In the genomic region with DNA sequence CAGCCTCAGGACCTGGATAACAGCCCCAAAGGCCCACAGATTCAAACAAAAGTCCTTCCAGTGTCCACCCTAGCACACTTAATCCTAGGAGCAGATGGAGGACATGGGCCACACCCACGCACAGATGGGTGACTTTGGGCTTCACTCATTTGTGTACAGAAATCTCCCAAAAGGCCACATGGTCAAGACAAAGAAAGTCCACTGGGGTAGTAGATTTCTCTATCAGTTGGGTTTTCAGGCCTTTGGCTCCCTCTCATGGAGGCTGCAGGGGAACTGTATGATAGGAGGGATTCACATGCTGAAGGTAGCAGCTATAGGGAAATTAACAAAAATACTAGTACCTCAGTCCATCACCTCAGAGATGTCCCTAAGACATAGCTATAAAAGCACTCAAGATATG, we compare ENCODE assay signal across 9 mouse cellular contexts. TPM values are rescaled to one million over a fixed set of nuclear protein-coding genes. Genes with fewer than 3 reads are reported as not detected.
DNase-seq lines count a peak whose midpoint lies in the region; ATAC-seq and TF ChIP-seq lines count a peak whose summit lies in the region.
"Had no signal": no experiment of that assay in that cellular context is flagged by ENCODE, and none has a peak within 500 bp of the region (broad histone marks: within the 10 kb centered on the region; RNA-seq: fewer than 3 reads in every experiment).

No protein-coding gene starts in this region.

- H3K27ac ChIP-seq in kidney, adult 2 months (ENCODE audit: insufficient read depth, low read depth, low read length) = no peak overlapping the region
- no peak overlapping the region for H3K27ac ChIP-seq in kidney, embryonic 14.5 days (ENCODE audit: low read depth, low read length)
- no peak overlapping the region for H3K27ac ChIP-seq in hindbrain, postnatal 0 days
- H3K27ac ChIP-seq in forebrain, embryonic 12.5 days = no peak overlapping the region

- TF ChIP-seq POLR2A in kidney, adult 2 months (IDR thresholded peaks at IDR 0.05; ENCODE audit: low read depth, low read length) = no peak

- H3K9ac ChIP-seq in kidney, embryonic 14.5 days (ENCODE audit: low read depth, low read length) = no peak overlapping the region
- H3K9ac ChIP-seq in hindbrain, postnatal 0 days (replicated peaks; ENCODE audit: low read length) = no peak overlapping the region
- no peak overlapping the region for H3K9ac ChIP-seq in forebrain, embryonic 12.5 days

- TF ChIP-seq CTCF in kidney, adult 2 months (conservative IDR thresholded peaks at IDR 0.05; ENCODE audit: insufficient read depth, insufficient read length, low read depth, low read length) = no peak; the same call in 1 of the 2 replicates
- TF ChIP-seq CTCF in hindbrain, postnatal 0 days (IDR thresholded peaks at IDR 0.05; ENCODE audit: low read depth) = peak; percentile 80

- ATAC-seq in kidney, embryonic 14.5 days (ENCODE audit: low FRiP score, low TSS enrichment) = no peak
- ATAC-seq in hindbrain, postnatal 0 days = peak; percentile 80
- ATAC-seq in forebrain, embryonic 12.5 days (ENCODE audit: low FRiP score) = no peak

- H3K4me2 ChIP-seq in kidney, embryonic 14.5 days (replicated peaks; ENCODE audit: low read depth, low read length) = no peak overlapping the region
- H3K4me2 ChIP-seq in hindbrain, postnatal 0 days (ENCODE audit: low read depth, low read length) = no peak overlapping the region
- no peak overlapping the region for H3K4me2 ChIP-seq in forebrain, embryonic 12.5 days

- no peaks in the 10 kb centered on the region for H3K9me3 ChIP-seq in kidney, embryonic 14.5 days (ENCODE audit: control insufficient read depth, low read length)
- H3K9me3 ChIP-seq in hindbrain, postnatal 0 days (ENCODE audit: low read length) = no peaks in the 10 kb centered on the region
- H3K9me3 ChIP-seq in forebrain, embryonic 12.5 days = no peaks in the 10 kb centered on the region

- H3K4me3 ChIP-seq in kidney, adult 2 months (ENCODE audit: insufficient read depth, low read depth, low read length) = no peak overlapping the region
- H3K4me3 ChIP-seq in kidney, embryonic 14.5 days (ENCODE audit: low read length) = no peak overlapping the region
- no peak overlapping the region for H3K4me3 ChIP-seq in hindbrain, postnatal 0 days (ENCODE audit: low read length)
- no peak overlapping the region for H3K4me3 ChIP-seq in forebrain, embryonic 12.5 days (replicated peaks)

- 42% methylated on average over 1 of the region's 1 CpGs for WGBS in kidney, adult 2 months
- 59% methylated on average over 1 of the region's 1 CpGs for WGBS in kidney, embryonic 14.5 days
- WGBS in hindbrain, postnatal 0 days = 54% methylated on average over 1 of the region's 1 CpGs
- WGBS in forebrain, embryonic 12.5 days = 60% methylated on average over 1 of the region's 1 CpGs

- no peaks in the 10 kb centered on the region for H3K27me3 ChIP-seq in kidney, adult 2 months (replicated peaks; ENCODE audit: control insufficient read depth, insufficient read depth, low read length)
- no peaks in the 10 kb centered on the region for H3K27me3 ChIP-seq in kidney, embryonic 14.5 days (ENCODE audit: control insufficient read depth, insufficient read depth, low read length)
- H3K27me3 ChIP-seq in hindbrain, postnatal 0 days (ENCODE audit: insufficient read depth, low read length) = no peaks in the 10 kb centered on the region
- H3K27me3 ChIP-seq in forebrain, embryonic 12.5 days = 0 out of 2 replicates have a peak, but pooled peaks cover 5% of the 10 kb centered on the region

- no peaks in the 10 kb centered on the region for H3K36me3 ChIP-seq in kidney, adult 2 months (ENCODE audit: control insufficient read depth, insufficient read depth, low read length)
- no peaks in the 10 kb centered on the region for H3K36me3 ChIP-seq in kidney, embryonic 14.5 days (ENCODE audit: control insufficient read depth, insufficient read depth, low read length)
- H3K36me3 ChIP-seq in hindbrain, postnatal 0 days (ENCODE audit: insufficient read depth, low read length) = no peaks in the 10 kb centered on the region
- no peaks in the 10 kb centered on the region for H3K36me3 ChIP-seq in forebrain, embryonic 12.5 days (replicated peaks)

- DNase-seq in kidney, adult 2 months = peak; percentile 47
- DNase-seq in 3T3-L1 (ENCODE audit: low read depth, low spot score) (peak; percentile 57), A20 (ENCODE audit: low read depth, low spot score) (peak; percentile 17)
- DNase-seq in hindbrain, postnatal 0 days (ENCODE audit: low spot score) = peak; percentile 83
- peak; percentile 13 for DNase-seq in right cerebral cortex, postnatal 14 days
- DNase-seq in spleen, postnatal 14 days (ENCODE audit: low spot score in 2 of 2) = no peak

- H3K4me1 ChIP-seq in kidney, adult 2 months (ENCODE audit: control insufficient read depth, insufficient read depth, low read length) = no peaks in the 10 kb centered on the region
- no peaks in the 10 kb centered on the region for H3K4me1 ChIP-seq in kidney, embryonic 14.5 days (ENCODE audit: control insufficient read depth, insufficient read depth, low read length)
- no peaks in the 10 kb centered on the region for H3K4me1 ChIP-seq in hindbrain, postnatal 0 days (ENCODE audit: insufficient read depth, low read length)
- H3K4me1 ChIP-seq in forebrain, embryonic 12.5 days = no peaks in the 10 kb centered on the region

RNA-seq across cellular contexts. Expression of a gene that starts 16.7 kb away (rescaled TPM):
- not detected in 2 replicates for polyA plus RNA-seq in kidney, adult 2 months (2012; rRNA removed)
- polyA plus RNA-seq in kidney, embryonic 14.5 days (2014; fragmentation: Nextera tagmentation; extraction: Ambion mirVana) = not detected in 2 replicates
- total RNA-seq in hindbrain, postnatal 0 days (2014; rRNA removed) = not detected in 2 replicates
- not detected in 2 replicates for polyA plus RNA-seq in hindbrain, postnatal 0 days (2015; fragmentation: Nextera tagmentation; extraction: Ambion mirVana)
- not detected in 2 replicates for polyA plus RNA-seq in forebrain, embryonic 12.5 days (2016; fragmentation: Nextera tagmentation; extraction: Ambion mirVana)
- polyA plus RNA-seq: heart, embryonic 16.5 days had no signal

RNA-seq across cellular contexts. Expression of a gene that starts 28.4 kb away (rescaled TPM):
- polyA plus RNA-seq in kidney, adult 2 months (2012; rRNA removed) = not detected in 2 replicates
- polyA plus RNA-seq in kidney, embryonic 14.5 days (2014; fragmentation: Nextera tagmentation; extraction: Ambion mirVana) = not detected in 2 replicates
- not detected in 2 replicates for total RNA-seq in hindbrain, postnatal 0 days (2014; rRNA removed)
- polyA plus RNA-seq in hindbrain, postnatal 0 days (2015; fragmentation: Nextera tagmentation; extraction: Ambion mirVana) = not detected in 2 replicates
- not detected in 2 replicates for polyA plus RNA-seq in forebrain, embryonic 12.5 days (2016; fragmentation: Nextera tagmentation; extraction: Ambion mirVana)
- polyA plus RNA-seq: heart, embryonic 16.5 days had no signal

RNA-seq across cellular contexts. Expression of a gene that starts 28.6 kb away (rescaled TPM):
- 0.05 TPM in 1 of 2 replicates, not detected in the other for polyA plus RNA-seq in kidney, adult 2 months (2012; rRNA removed)
- polyA plus RNA-seq in kidney, embryonic 14.5 days (2014; fragmentation: Nextera tagmentation; extraction: Ambion mirVana) = not detected in 2 replicates
- total RNA-seq in hindbrain, postnatal 0 days (2014; rRNA removed) = not detected in 2 replicates
- not detected in 2 replicates for polyA plus RNA-seq in hindbrain, postnatal 0 days (2015; fragmentation: Nextera tagmentation; extraction: Ambion mirVana)
- polyA plus RNA-seq in forebrain, embryonic 12.5 days (2016; fragmentation: Nextera tagmentation; extraction: Ambion mirVana) = not detected in 2 replicates
- polyA plus RNA-seq: heart, embryonic 16.5 days had no signal

Comparison
In these comparisons a context has a peak if more than half of its experiments do, and no peak if none do; other contexts are left out.
1. DNase-seq: peak in kidney, adult 2 months (single experiment), 3T3-L1 (single experiment), A20 (single experiment), hindbrain, postnatal 0 days (single experiment) and right cerebral cortex, postnatal 14 days (single experiment); none in spleen, postnatal 14 days (0 of 2).